ENCODE assay signal across 18 mouse cellular contexts in genomic region chr10:95302211-95303163, GRCm38 (mm10). TPM values are rescaled to one million over a fixed set of nuclear protein-coding genes. Genes with fewer than 3 reads are reported as not detected.
DNase-seq lines count a peak whose midpoint lies in the region; ATAC-seq and TF ChIP-seq lines count a peak whose summit lies in the region.
"Had no signal": no experiment of that assay in that cellular context is flagged by ENCODE, and none has a peak within 500 bp of the region (broad histone marks: within the 10 kb centered on the region; RNA-seq: fewer than 3 reads in every experiment).

No protein-coding gene starts in this region.

- peaks cover 40% of the 10 kb centered on the region for H3K4me1 ChIP-seq in forebrain, embryonic 10.5 days
- 0 out of 2 replicates have a peak, but pooled peaks cover 8% of the 10 kb centered on the region for H3K4me1 ChIP-seq in forebrain, embryonic 16.5 days (replicated peaks; ENCODE audit: control insufficient read depth, insufficient read depth, low read length)
- peaks cover 12% of the 10 kb centered on the region for H3K4me1 ChIP-seq in midbrain, embryonic 12.5 days
- peaks cover 11% of the 10 kb centered on the region for H3K4me1 ChIP-seq in midbrain, embryonic 16.5 days (ENCODE audit: control insufficient read depth, insufficient read depth, low read length)
- H3K4me1 ChIP-seq in forebrain, postnatal 0 days (ENCODE audit: insufficient read depth) = no peaks in the 10 kb centered on the region

- TF ChIP-seq CTCF in forebrain, postnatal 0 days (IDR thresholded peaks at IDR 0.05; ENCODE audit: low read depth) = no peak

- no peak overlapping the region for H3K9ac ChIP-seq in forebrain, embryonic 16.5 days (replicated peaks; ENCODE audit: low read depth, low read length)
- H3K9ac ChIP-seq in midbrain, embryonic 12.5 days (replicated peaks) = no peak overlapping the region
- H3K9ac ChIP-seq in midbrain, embryonic 16.5 days (ENCODE audit: low read depth, low read length) = no peak overlapping the region
- no peak overlapping the region for H3K9ac ChIP-seq in forebrain, postnatal 0 days
- H3K9ac ChIP-seq: embryonic facial prominence, embryonic 12.5 days; forebrain, embryonic 12.5 days; heart, embryonic 15.5 days; intestine, embryonic 15.5 days; liver, embryonic 15.5 days had no signal

- no peak for DNase-seq in forebrain, embryonic 10.5 days (ENCODE audit: extremely low spot score, low spot score)
- peak; percentile 46 for DNase-seq in induced T-regulatory cell, adult 2 months (ENCODE audit: low read depth)
- no peak for DNase-seq in forebrain, postnatal 0 days
- no peak for DNase-seq in T-cell, adult 2 months (ENCODE audit: low spot score)
- DNase-seq: adrenal gland, postnatal 10 days; cerebellum, adult 11-12 months; heart, adult 2 months; thymus, postnatal 25 days had no signal

- no peaks in the 10 kb centered on the region for H3K9me3 ChIP-seq in forebrain, embryonic 10.5 days
- H3K9me3 ChIP-seq in forebrain, embryonic 16.5 days (ENCODE audit: control insufficient read depth, low read length) = no peaks in the 10 kb centered on the region
- H3K9me3 ChIP-seq in midbrain, embryonic 12.5 days = no peaks in the 10 kb centered on the region
- H3K9me3 ChIP-seq in midbrain, embryonic 16.5 days (replicated peaks; ENCODE audit: control insufficient read depth, low read length, poor library complexity, severe bottlenecking) = no peaks in the 10 kb centered on the region
- no peaks in the 10 kb centered on the region for H3K9me3 ChIP-seq in forebrain, postnatal 0 days (ENCODE audit: low read length)
- H3K9me3 ChIP-seq: embryonic facial prominence, embryonic 12.5 days; forebrain, embryonic 12.5 days; heart, embryonic 15.5 days; intestine, embryonic 15.5 days; liver, embryonic 15.5 days had no signal

- H3K27me3 ChIP-seq in forebrain, embryonic 10.5 days (ENCODE audit: poor library complexity, severe bottlenecking) = no peaks in the 10 kb centered on the region
- no peaks in the 10 kb centered on the region for H3K27me3 ChIP-seq in forebrain, embryonic 16.5 days (replicated peaks; ENCODE audit: control insufficient read depth, insufficient read depth, low read length)
- no peaks in the 10 kb centered on the region for H3K27me3 ChIP-seq in midbrain, embryonic 12.5 days
- H3K27me3 ChIP-seq in midbrain, embryonic 16.5 days (ENCODE audit: control insufficient read depth, insufficient read depth, low read depth, low read length) = no peaks in the 10 kb centered on the region
- no peaks in the 10 kb centered on the region for H3K27me3 ChIP-seq in forebrain, postnatal 0 days (ENCODE audit: insufficient read depth, low read length)
- H3K27me3 ChIP-seq: embryonic facial prominence, embryonic 12.5 days; forebrain, embryonic 12.5 days; heart, embryonic 15.5 days; intestine, embryonic 15.5 days; liver, embryonic 15.5 days had no signal

- no peak overlapping the region for H3K4me2 ChIP-seq in forebrain, embryonic 16.5 days (ENCODE audit: low read length)
- H3K4me2 ChIP-seq in midbrain, embryonic 12.5 days (replicated peaks) = no peak overlapping the region
- H3K4me2 ChIP-seq in midbrain, embryonic 16.5 days (ENCODE audit: low read length) = no peak overlapping the region
- no peak overlapping the region for H3K4me2 ChIP-seq in forebrain, postnatal 0 days (ENCODE audit: low read depth)
- H3K4me2 ChIP-seq: embryonic facial prominence, embryonic 12.5 days; forebrain, embryonic 12.5 days; heart, embryonic 15.5 days; intestine, embryonic 15.5 days; liver, embryonic 15.5 days had no signal

- 46% methylated on average over 12 of the region's 12 CpGs for whole genome bisulfite sequencing in forebrain, embryonic 10.5 days
- WGBS in forebrain, embryonic 16.5 days = 51% methylated on average over 11 of the region's 12 CpGs
- 47% methylated on average over 12 of the region's 12 CpGs for WGBS in midbrain, embryonic 12.5 days
- WGBS in midbrain, embryonic 16.5 days = 47% methylated on average over 12 of the region's 12 CpGs
- WGBS in forebrain, postnatal 0 days = 55% methylated on average over 12 of the region's 12 CpGs

- peak overlapping the region; percentile 53; the same call in 1 of the 2 replicates for H3K27ac ChIP-seq in forebrain, embryonic 10.5 days
- H3K27ac ChIP-seq in forebrain, embryonic 16.5 days (ENCODE audit: low read length) = no peak overlapping the region
- 0 out of 2 replicates have a peak overlapping the region, but pooled peaks have one; percentile 30 for H3K27ac ChIP-seq in midbrain, embryonic 12.5 days (replicated peaks)
- H3K27ac ChIP-seq in midbrain, embryonic 16.5 days (ENCODE audit: low read length) = no peak overlapping the region
- no peak overlapping the region for H3K27ac ChIP-seq in forebrain, postnatal 0 days (ENCODE audit: low read depth, low read length)
- H3K27ac ChIP-seq: embryonic facial prominence, embryonic 12.5 days; forebrain, embryonic 12.5 days; heart, adult 2 months; heart, embryonic 15.5 days; intestine, embryonic 15.5 days; liver, embryonic 15.5 days had no signal

- H3K36me3 ChIP-seq in forebrain, embryonic 10.5 days (replicated peaks) = 0 out of 2 replicates have a peak, but pooled peaks cover 3% of the 10 kb centered on the region
- no peaks in the 10 kb centered on the region for H3K36me3 ChIP-seq in forebrain, embryonic 16.5 days (ENCODE audit: control insufficient read depth, insufficient read depth)
- H3K36me3 ChIP-seq in midbrain, embryonic 12.5 days = no peaks in the 10 kb centered on the region
- no peaks in the 10 kb centered on the region for H3K36me3 ChIP-seq in midbrain, embryonic 16.5 days (ENCODE audit: control insufficient read depth, insufficient read depth, low read length)
- H3K36me3 ChIP-seq in forebrain, postnatal 0 days (ENCODE audit: insufficient read depth) = no peaks in the 10 kb centered on the region
- H3K36me3 ChIP-seq: embryonic facial prominence, embryonic 12.5 days; forebrain, embryonic 12.5 days; heart, embryonic 15.5 days; intestine, embryonic 15.5 days; liver, embryonic 15.5 days had no signal

- no peak overlapping the region for H3K4me3 ChIP-seq in forebrain, embryonic 10.5 days
- no peak overlapping the region for H3K4me3 ChIP-seq in forebrain, embryonic 16.5 days (replicated peaks; ENCODE audit: low read length)
- no peak overlapping the region for H3K4me3 ChIP-seq in midbrain, embryonic 12.5 days
- H3K4me3 ChIP-seq in midbrain, embryonic 16.5 days (ENCODE audit: low read depth, low read length) = no peak overlapping the region
- H3K4me3 ChIP-seq in forebrain, postnatal 0 days (ENCODE audit: low read depth, low read length) = no peak overlapping the region
- H3K4me3 ChIP-seq: embryonic facial prominence, embryonic 12.5 days; forebrain, embryonic 12.5 days; heart, adult 2 months; heart, embryonic 15.5 days; intestine, embryonic 15.5 days; liver, embryonic 15.5 days; megakaryocyte, embryonic 14.5 days had no signal

- ATAC-seq in forebrain, embryonic 16.5 days = no peak
- ATAC-seq in midbrain, embryonic 12.5 days (ENCODE audit: low FRiP score, low read depth) = no peak
- ATAC-seq in midbrain, embryonic 16.5 days = no peak
- no peak for ATAC-seq in erythroblast, adult 5-6 weeks (replicated peaks; ENCODE audit: low FRiP score, poor library complexity, severe bottlenecking)
- ATAC-seq in forebrain, postnatal 0 days = no peak
- ATAC-seq: intestine, embryonic 15.5 days had no signal

RNA-seq across cellular contexts. Expression of gene Cradd, which starts 21.4 kb away (rescaled TPM):
- 11.6 and 13.2 TPM in 2 replicates for polyA plus RNA-seq in forebrain, embryonic 10.5 days (2016; fragmentation: Nextera tagmentation; extraction: Ambion mirVana)
- 8.3 and 10.4 TPM in 2 replicates for polyA plus RNA-seq in forebrain, embryonic 16.5 days (2015; fragmentation: Nextera tagmentation; extraction: Ambion mirVana)
- 12.0 and 14.4 TPM in 2 replicates for polyA plus RNA-seq in midbrain, embryonic 12.5 days (2016; fragmentation: Nextera tagmentation; extraction: Ambion mirVana)
- polyA plus RNA-seq in midbrain, embryonic 16.5 days (2015; fragmentation: Nextera tagmentation; extraction: Ambion mirVana) = 10.6 and 11.1 TPM in 2 replicates
- total RNA-seq in erythroblast, adult 5-6 weeks (2015; ENCODE audit: low replicate concordance) = 5.6 and 7.1 TPM in 2 replicates
- total RNA-seq in erythroblast, adult 5-6 weeks (2017; ENCODE audit: low replicate concordance) = 0.09 and 3.8 TPM in 2 replicates
- total RNA-seq in forebrain, postnatal 0 days (2014; rRNA removed) = 8.3 and 10.8 TPM in 2 replicates
- polyA plus RNA-seq in forebrain, postnatal 0 days (2015; fragmentation: Nextera tagmentation; extraction: Ambion mirVana) = 8.5 and 10.3 TPM in 2 replicates

Comparison
In these comparisons a context has a peak if more than half of its experiments do, and no peak if none do; other contexts are left out.
1. H3K27ac ChIP-seq: peak in forebrain, embryonic 10.5 days (single experiment) and midbrain, embryonic 12.5 days (single experiment); none in forebrain, embryonic 16.5 days (single experiment), midbrain, embryonic 16.5 days (single experiment) and forebrain, postnatal 0 days (single experiment).